Mouse (Mus musculus): ENCODE data around the gene Hypm. TPM values are rescaled to one million over a fixed set of nuclear protein-coding genes. Genes with fewer than 3 reads are reported as not detected.

Gene Hypm
- polyA plus RNA-seq, 1 experiment from 2014 or later = not detected

DNA sequence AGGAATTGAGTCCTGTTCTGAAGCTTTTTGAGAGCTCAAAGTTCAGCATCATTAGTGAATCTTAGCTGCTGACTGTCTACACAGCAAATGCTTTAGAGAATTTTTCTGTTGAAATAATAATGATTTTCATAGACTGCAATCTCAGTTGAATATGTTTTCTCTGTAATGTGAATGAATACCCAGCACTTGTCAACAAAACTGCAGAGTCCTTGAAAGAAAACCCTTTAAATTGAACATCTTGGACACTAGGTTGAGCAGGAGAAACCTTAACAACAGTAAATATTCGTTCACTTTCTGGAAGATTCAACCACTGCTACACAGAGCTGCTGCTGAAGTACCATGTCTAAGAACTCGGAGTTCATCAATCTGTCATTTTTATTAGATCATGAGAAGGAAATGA, 38.6 kb downstream of the Hypm start, which contains the start of gene Sytl5:
Sytl5 (plus strand) TSS at position 301 of the 400 bp plus-strand sequence.
- Histone ChIP-seq H3K4me1 (ENCODE audit: insufficient read depth, low read depth, low read length) (no peaks in the 10 kb centered on the region), H3K9me3 (ENCODE audit: low read length) (no peaks in the 10 kb centered on the region), H3K36me3 (ENCODE audit: insufficient read depth, low read length) (no peaks in the 10 kb centered on the region), H3K9ac (replicated peaks; ENCODE audit: low read depth) (no peak within 1 kb of the TSS), H3K27ac (ENCODE audit: low read length) (no peak within 1 kb of the TSS), H3K27me3 (replicated peaks; ENCODE audit: insufficient read depth, low read length) (no peaks in the 10 kb centered on the region), H3K4me2 (replicated peaks; ENCODE audit: low read depth, low read length) (no peak within 1 kb of the TSS), H3K4me3 (ENCODE audit: low read depth, low read length) (no peak within 1 kb of the TSS)
- TF ChIP-seq EP300 (IDR thresholded peaks at IDR 0.05) = no peak
- TF ChIP-seq CTCF (IDR thresholded peaks at IDR 0.05) = no peak
- DNase-seq (ENCODE audit: low spot score) = no peak
- 56% methylated on average over 2 of the region's 2 CpGs for WGBS
- ATAC-seq = no peak

Other genes with a start within 250 kb of the Hypm start
- gene Dynlt3, start 183.9 kb upstream of the Hypm start, polyA plus RNA-seq (2015; fragmentation: Nextera tagmentation; extraction: Ambion mirVana) = 101 and 102 TPM in 2 replicates
- gene H2al3, start 2.8 kb downstream of the Hypm start, polyA plus RNA-seq (2015; fragmentation: Nextera tagmentation; extraction: Ambion mirVana) = not detected in 2 replicates
- gene Sytl5, start 38.7 kb downstream of the Hypm start, polyA plus RNA-seq (2015; fragmentation: Nextera tagmentation; extraction: Ambion mirVana) = 0.67 and 0.85 TPM in 2 replicates

All from lung, postnatal 0 days (tissue).